Mouse (Mus musculus) testis, adult 2 months (tissue): Measurements from ENCODE around the gene Gm5622.
"Not testable (repeated sequence)": the region's sequence is repeated elsewhere in the genome, so short reads cannot be mapped to it uniquely, and the experiment has no call there.

Experiments
- CTCF ChIP-seq: fragments of 200-500 bp; IDR thresholded peaks from 2 replicates; pipeline ENCODE4 v1.5.1; 2012; ENCODE audit warnings: low read depth, mild to moderate bottlenecking, inconsistent platforms, low read length, moderate library complexity; ENCODE audit not compliant: control insufficient read depth, insufficient read depth, insufficient replicate concordance
- POLR2A ChIP-seq: fragments of 200-500 bp; IDR thresholded peaks from 2 replicates; pipeline ENCODE4 v1.6.1; 2012; ENCODE audit warnings: low read depth, mild to moderate bottlenecking, inconsistent platforms, low read length, moderate library complexity; ENCODE audit not compliant: control insufficient read depth

DNA sequence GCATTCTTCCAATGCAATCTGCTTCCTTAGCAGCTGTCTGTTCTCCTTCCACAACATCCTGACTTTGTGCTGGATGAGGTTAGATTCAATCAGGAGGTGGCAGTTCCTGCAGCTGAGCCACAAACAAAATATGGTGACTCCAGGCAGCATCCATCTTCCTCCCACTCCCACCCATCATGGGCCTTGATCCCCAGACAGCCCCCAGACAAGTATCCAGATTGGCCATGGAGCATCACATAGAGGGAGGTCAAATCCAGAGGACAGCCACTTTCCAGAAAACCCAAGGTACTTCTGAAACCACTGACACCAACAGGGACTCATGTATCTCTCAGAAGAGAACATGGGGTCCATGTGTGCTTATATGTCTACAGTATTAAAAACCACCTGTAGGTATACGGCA lies 79.8 kb downstream of the Gm5622 start:
- TF ChIP-seq CTCF, POLR2A: not testable (repeated sequence)
